Mouse (Mus musculus): Measurements from ENCODE around the gene Gm9903. TPM values are rescaled to one million over a fixed set of nuclear protein-coding genes. Genes with fewer than 3 reads are reported as not detected.

Gene Gm9903
- polyA plus RNA-seq, 1 experiment from 2014 or later = 0.85 TPM

DNA sequence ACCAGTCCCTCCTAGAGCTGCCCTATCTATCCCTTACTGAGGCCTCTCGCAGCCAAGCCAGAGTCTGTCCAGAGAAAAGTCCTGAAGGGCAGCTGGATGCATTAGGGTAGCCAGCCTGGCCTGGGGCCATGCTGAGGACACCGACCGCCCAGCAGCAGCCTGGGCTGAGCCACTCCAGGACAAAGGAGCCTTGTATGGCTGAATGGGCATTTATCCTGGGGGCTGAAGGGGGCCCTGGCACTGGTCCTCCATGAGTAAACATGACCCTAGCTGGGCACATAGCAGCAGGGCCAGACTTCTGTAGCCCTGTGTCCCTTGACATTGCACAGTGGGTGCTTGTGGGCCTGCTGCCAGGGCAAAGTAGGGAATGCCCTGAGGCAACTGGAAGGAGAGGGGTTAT, 44.7 kb downstream of the Gm9903 start:
- peaks cover 25% of the 10 kb centered on the region for H3K36me3 ChIP-seq
- peak overlapping the region; percentile 39 for H3K9ac ChIP-seq (replicated peaks)
- 59% methylated on average over 3 of the region's 3 CpGs for WGBS
- no peak overlapping the region for H3K4me3 ChIP-seq (replicated peaks)
- H3K9me3 ChIP-seq = no peaks in the 10 kb centered on the region
- no peaks in the 10 kb centered on the region for H3K27me3 ChIP-seq
- H3K4me1 ChIP-seq (replicated peaks) = peaks cover 6% of the 10 kb centered on the region
- ATAC-seq = peak; percentile 72
- H3K27ac ChIP-seq = 0 out of 2 replicates have a peak overlapping the region, but pooled peaks have one; percentile 40
- no peak overlapping the region for H3K4me2 ChIP-seq (replicated peaks)

- no peak overlapping the region for H3K4me3 ChIP-seq (replicated peaks)
- no peaks in the 10 kb centered on the region for H3K27me3 ChIP-seq
- no peaks in the 10 kb centered on the region for H3K9me3 ChIP-seq
- 0% methylated on average over 1 of the region's 1 CpGs for WGBS
- H3K4me1 ChIP-seq (replicated peaks) = peaks cover 6% of the 10 kb centered on the region
- ATAC-seq = peak; percentile 55; the same call in 1 of the 2 replicates
- H3K9ac ChIP-seq (replicated peaks) = no peak overlapping the region
- H3K27ac ChIP-seq = no peak overlapping the region
- H3K36me3 ChIP-seq = peaks cover 10% of the 10 kb centered on the region; the same call in 1 of the 2 replicates
- no peak overlapping the region for H3K4me2 ChIP-seq (replicated peaks)
Observed at GRCm38 (mm10) chr5:33675964-33676363, 46.2 kb downstream of the Gm9903 start.

DNA sequence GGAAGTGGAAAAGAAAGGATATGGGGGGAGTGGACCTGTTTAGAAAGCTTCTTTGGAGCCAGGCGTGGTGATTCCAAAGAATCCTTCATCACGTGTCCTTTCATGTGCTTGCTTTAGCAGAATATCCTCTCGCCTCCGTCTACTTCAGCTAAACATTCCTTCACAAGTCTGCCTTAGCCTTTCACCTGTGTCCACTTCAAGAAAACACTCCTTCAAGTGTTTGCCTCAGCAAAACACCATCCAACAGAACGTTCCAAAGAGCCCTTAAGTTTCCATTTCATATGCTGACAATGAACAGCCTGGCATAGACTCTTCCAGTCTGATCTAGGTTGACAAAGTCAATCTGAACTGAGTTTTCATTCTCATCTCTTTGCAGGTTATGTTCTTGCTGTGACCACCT, 48.5 kb downstream of the Gm9903 start:
- no peaks in the 10 kb centered on the region for H3K9me3 ChIP-seq
- no peak overlapping the region for H3K4me2 ChIP-seq (replicated peaks)
- no peak overlapping the region for H3K4me3 ChIP-seq (replicated peaks)
- no peaks in the 10 kb centered on the region for H3K36me3 ChIP-seq
- WGBS = 84% methylated on average over 5 of the region's 5 CpGs
- H3K9ac ChIP-seq (replicated peaks) = no peak overlapping the region
- H3K4me1 ChIP-seq (replicated peaks) = peaks cover 6% of the 10 kb centered on the region
- no peak overlapping the region for H3K27ac ChIP-seq
- no peak for ATAC-seq
- H3K27me3 ChIP-seq = 0 out of 2 replicates have a peak, but pooled peaks cover 4% of the 10 kb centered on the region

DNA sequence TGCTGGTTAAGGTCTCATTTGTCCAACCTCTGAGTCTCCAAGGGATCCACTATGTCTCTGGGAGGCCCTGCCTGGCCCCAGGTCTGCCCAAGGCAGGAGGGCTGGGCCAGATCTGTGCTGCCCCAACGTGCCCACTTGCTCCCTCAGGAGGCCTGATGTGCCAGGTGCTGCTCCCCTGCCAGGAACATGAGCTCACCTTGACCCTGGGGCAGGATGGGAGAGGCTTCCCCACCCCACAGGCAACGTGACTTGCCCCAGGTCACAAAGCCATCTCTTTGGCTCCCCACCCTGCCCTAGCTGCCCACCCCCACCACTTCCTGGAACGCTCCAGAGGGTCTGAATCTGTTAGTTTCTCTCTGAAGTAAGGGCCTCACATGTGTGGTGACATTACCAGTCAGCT, 51.3 kb downstream of the Gm9903 start:
- no peaks in the 10 kb centered on the region for H3K9me3 ChIP-seq
- peaks cover 23% of the 10 kb centered on the region for H3K27me3 ChIP-seq
- H3K4me3 ChIP-seq (replicated peaks) = no peak overlapping the region
- H3K27ac ChIP-seq = no peak overlapping the region
- H3K4me1 ChIP-seq (replicated peaks) = 0 out of 2 replicates have a peak, but pooled peaks cover 5% of the 10 kb centered on the region
- H3K9ac ChIP-seq (replicated peaks) = no peak overlapping the region
- no peak for ATAC-seq
- H3K4me2 ChIP-seq (replicated peaks) = no peak overlapping the region
- WGBS = 65% methylated on average over 3 of the region's 3 CpGs
- H3K36me3 ChIP-seq = no peaks in the 10 kb centered on the region

Other genes with a start within 250 kb of the Gm9903 start
- gene Nkx1-1, start 195.9 kb upstream of the Gm9903 start, polyA plus RNA-seq (2015; fragmentation: Nextera tagmentation; extraction: Ambion mirVana) = not detected in 2 replicates
- 36.0 and 41.3 TPM in 2 replicates for gene Fam53a, start 290 bp upstream of the Gm9903 start, polyA plus RNA-seq (2015; fragmentation: Nextera tagmentation; extraction: Ambion mirVana)
- gene Slbp, start 22.6 kb downstream of the Gm9903 start, polyA plus RNA-seq (2015; fragmentation: Nextera tagmentation; extraction: Ambion mirVana) = 143 and 151 TPM in 2 replicates
- 84.6 and 88.0 TPM in 2 replicates for gene Tacc3, start 28.2 kb downstream of the Gm9903 start, polyA plus RNA-seq (2015; fragmentation: Nextera tagmentation; extraction: Ambion mirVana)
- gene Tmem129, start 28.5 kb downstream of the Gm9903 start, polyA plus RNA-seq (2015; fragmentation: Nextera tagmentation; extraction: Ambion mirVana) = 31.8 and 33.2 TPM in 2 replicates
- 38.3 and 45.9 TPM in 2 replicates for gene Fgfr3, start 91.7 kb downstream of the Gm9903 start, polyA plus RNA-seq (2015; fragmentation: Nextera tagmentation; extraction: Ambion mirVana)
- gene Letm1, start 152.9 kb downstream of the Gm9903 start, polyA plus RNA-seq (2015; fragmentation: Nextera tagmentation; extraction: Ambion mirVana) = 52.3 and 58.7 TPM in 2 replicates
- gene Nsd2, start 190.8 kb downstream of the Gm9903 start, polyA plus RNA-seq (2015; fragmentation: Nextera tagmentation; extraction: Ambion mirVana) = 83.3 and 87.2 TPM in 2 replicates

Data from midbrain, embryonic 13.5 days (tissue).